Mouse (Mus musculus) forebrain, embryonic 11.5 days (tissue): ENCODE measurements at regions not wholly inside any gene's neighbourhood (a gene's known extent, or its start where the extent isn't known, plus 50 kb on each side); places are given as distances from the start of the nearest gene placed in this dataset.
"Not testable (repeated sequence)": the region's sequence is repeated elsewhere in the genome, so short reads cannot be mapped to it uniquely, and the experiment has no call there.

Experiments used
- ATAC-seq: fragments of 200-750 bp; cut with Nextera tagmentation; replicated peaks from 2 replicates; pipeline ENCODE4 v1.8.0; 2017; ENCODE audit warnings: moderate TSS enrichment; ENCODE audit not compliant: low FRiP score
- DNase-seq: peaks from one replicate; pipeline ENCODE4 v3.0.0-alpha.2; 2017; ENCODE audit warnings: low spot score
- H3K27ac ChIP-seq: fragments of 300-500 bp; sonication (generic); 2 replicates; pipeline ENCODE4 v1.5.1; 2014; ENCODE audit warnings: low read depth, low read length
- H3K27me3 ChIP-seq: fragments of 300-500 bp; sonication (generic); 2 replicates; pipeline ENCODE4 v1.6.1; 2014; ENCODE audit warnings: mild to moderate bottlenecking, low read length, mixed read lengths; ENCODE audit not compliant: control insufficient read depth, insufficient read depth
- H3K36me3 ChIP-seq: fragments of 300-500 bp; sonication (generic); 2 replicates; pipeline ENCODE4 v1.6.1; 2014; ENCODE audit warnings: mild to moderate bottlenecking, low read length, moderate library complexity, mixed read lengths; ENCODE audit not compliant: control insufficient read depth, insufficient read depth
- H3K4me1 ChIP-seq: fragments of 300-500 bp; sonication (generic); replicated peaks from 2 replicates; pipeline ENCODE4 v1.6.1; 2014; ENCODE audit warnings: low read length, mixed read lengths; ENCODE audit not compliant: control insufficient read depth, insufficient read depth
- H3K4me2 ChIP-seq: fragments of 300-500 bp; sonication (generic); 2 replicates; pipeline ENCODE4 v1.6.1; 2014; ENCODE audit warnings: low read depth, mild to moderate bottlenecking, low read length, moderate library complexity, mixed read lengths; ENCODE audit not compliant: severe bottlenecking
- H3K4me3 ChIP-seq: fragments of 300-500 bp; sonication (generic); 2 replicates; pipeline ENCODE4 v1.5.1; 2014; ENCODE audit warnings: low read depth, low read length
- H3K9ac ChIP-seq: fragments of 300-500 bp; sonication (generic); 2 replicates; pipeline ENCODE4 v1.6.1; 2014; ENCODE audit warnings: low read length
- H3K9me3 ChIP-seq: fragments of 300-500 bp; sonication (generic); 2 replicates; pipeline ENCODE4 v1.6.1; 2016; ENCODE audit warnings: low read length, mixed read lengths; ENCODE audit not compliant: control insufficient read depth
- WGBS: fragments of 180-500 bp; shearing (Covaris S2); extraction: QIAGEN DNeasy Blood & Tissue Kit; methylation state at CpG from one replicate; pipeline ENCODE4 v1.1.7; 2014; 5-methylcytosine and 5-hydroxymethylcytosine counted together

DNA sequence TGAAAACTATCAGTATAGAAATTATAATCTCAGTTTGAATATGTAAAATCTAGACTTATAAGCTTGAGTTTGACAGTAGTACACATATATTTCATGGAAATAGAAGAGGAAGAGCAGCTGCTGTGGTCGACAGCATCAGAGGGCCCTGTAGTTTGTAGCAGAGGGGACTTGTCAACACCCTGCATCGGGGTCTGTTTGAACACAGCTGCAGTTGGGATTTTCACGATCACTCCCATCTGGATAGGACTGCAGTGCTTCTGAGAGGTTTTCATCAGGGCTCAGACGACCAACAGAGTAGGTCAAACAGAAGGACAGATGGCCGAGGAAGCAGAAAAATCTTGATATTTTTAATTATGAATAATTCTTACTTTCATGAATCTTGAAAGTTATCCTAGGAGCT is 523.8 kb downstream of the Tpm3-rs7 start:
- H3K4me1 ChIP-seq = no peaks in the 10 kb centered on the region
- ATAC-seq (no peak), DNase-seq (no peak)
- no peaks in the 10 kb centered on the region for H3K27me3 ChIP-seq
- no peak overlapping the region for H3K9ac ChIP-seq
- H3K4me2 ChIP-seq = no peak overlapping the region
- no peak overlapping the region for H3K4me3 ChIP-seq
- no peaks in the 10 kb centered on the region for H3K9me3 ChIP-seq
- WGBS = 87% methylated on average over 5 of the region's 5 CpGs
- H3K27ac ChIP-seq = no peak overlapping the region
- no peaks in the 10 kb centered on the region for H3K36me3 ChIP-seq

DNA sequence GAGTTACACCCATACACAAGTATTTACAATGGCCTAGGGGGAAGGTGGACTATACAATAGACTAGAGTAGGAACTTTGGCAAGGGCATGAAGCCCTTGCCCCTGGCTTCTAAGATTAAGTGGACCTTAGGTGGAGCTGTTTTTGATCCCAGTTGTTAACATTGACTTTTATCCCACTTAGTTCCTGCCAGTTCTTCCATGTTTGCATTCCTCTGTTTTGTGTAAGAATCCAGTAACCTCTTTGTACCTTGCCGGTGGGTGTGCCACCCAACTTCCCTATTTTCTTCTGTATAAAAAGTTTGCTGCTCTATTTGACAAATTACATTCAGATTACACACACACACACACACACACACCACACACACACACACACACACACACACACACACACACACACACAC is 533.4 kb downstream of the Tpm3-rs7 start:
- H3K9me3 ChIP-seq, ATAC-seq, H3K36me3 ChIP-seq, H3K27me3 ChIP-seq, H3K4me2 ChIP-seq, H3K4me3 ChIP-seq, DNase-seq, H3K4me1 ChIP-seq, H3K27ac ChIP-seq, H3K9ac ChIP-seq: not testable (repeated sequence)
- WGBS = 90% methylated on average over 1 of the region's 1 CpGs

DNA sequence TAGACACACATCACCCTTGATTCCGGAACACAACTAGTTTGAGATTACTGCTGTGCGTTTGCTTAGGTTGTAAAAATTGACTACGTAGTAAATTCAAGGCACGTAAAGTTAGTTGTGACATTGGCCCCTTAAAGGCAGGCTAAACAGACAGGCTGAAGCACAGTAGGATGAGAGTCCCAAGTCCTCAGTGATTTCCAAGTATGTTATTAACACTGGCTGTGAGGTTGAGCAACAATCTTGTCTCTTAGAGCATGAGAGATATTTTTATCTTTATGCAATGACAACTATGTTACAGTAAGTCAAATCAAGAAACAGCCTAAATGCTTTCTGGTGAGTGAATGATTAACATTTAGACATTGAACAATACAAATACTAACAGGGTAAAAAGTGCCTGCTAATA is 538.6 kb downstream of the Tpm3-rs7 start:
- Histone ChIP-seq H3K27me3 (no peaks in the 10 kb centered on the region), H3K4me1 (no peaks in the 10 kb centered on the region), H3K4me2 (no peak overlapping the region), H3K36me3 (no peaks in the 10 kb centered on the region), H3K27ac (no peak overlapping the region), H3K9ac (no peak overlapping the region), H3K4me3 (no peak overlapping the region), H3K9me3 (no peaks in the 10 kb centered on the region)
- no peak for DNase-seq
- no peak for ATAC-seq
- 96% methylated on average over 4 of the region's 4 CpGs for WGBS

DNA sequence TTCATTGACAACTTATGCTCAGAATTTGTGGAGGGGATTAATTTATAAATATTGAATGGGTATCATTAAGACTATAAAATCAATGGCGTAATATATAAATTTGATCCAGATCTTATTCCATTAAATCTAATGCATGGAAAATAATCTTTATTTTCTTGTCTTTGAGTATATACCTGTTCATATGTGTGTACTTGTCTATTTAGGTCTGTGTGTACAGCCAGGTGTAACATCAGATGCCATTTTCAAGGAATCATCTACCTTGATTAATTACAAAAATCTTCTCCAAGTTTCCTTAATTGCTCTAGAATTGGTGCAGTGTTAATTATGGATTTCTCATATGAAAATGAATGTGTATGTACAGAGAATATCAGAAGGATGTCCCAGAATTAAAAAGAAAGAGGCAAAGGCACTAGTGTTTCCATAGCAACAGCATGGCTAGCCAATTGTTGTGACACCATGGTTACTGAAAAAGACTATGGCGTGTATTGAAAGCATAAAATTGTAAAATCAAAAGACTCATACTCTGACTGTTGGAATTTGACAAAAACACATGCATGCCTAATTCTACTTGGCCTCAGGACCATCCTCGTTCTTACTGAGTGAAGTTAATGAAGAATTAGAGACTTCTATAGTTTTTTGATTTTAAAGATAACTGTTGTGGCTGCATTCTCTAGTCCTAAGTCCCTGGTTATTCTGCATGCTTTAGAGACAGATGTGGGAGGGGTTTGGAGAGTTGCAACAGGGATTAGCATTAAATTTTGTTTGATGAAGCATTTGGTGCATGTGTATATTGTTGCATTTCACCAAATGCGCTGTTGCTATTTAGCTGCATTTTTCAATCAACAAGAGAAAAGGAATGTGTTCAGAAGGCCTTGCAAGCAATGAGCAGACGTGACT is 553.0 kb downstream of the Tpm3-rs7 start:
- no peak overlapping the region for H3K27ac ChIP-seq
- H3K9ac ChIP-seq = no peak overlapping the region
- no peaks in the 10 kb centered on the region for H3K27me3 ChIP-seq
- H3K36me3 ChIP-seq = no peaks in the 10 kb centered on the region
- DNase-seq = no peak
- H3K4me1 ChIP-seq = no peaks in the 10 kb centered on the region
- 72% methylated on average over 5 of the region's 5 CpGs for WGBS
- 0 out of 2 replicates have a peak, but pooled peaks have one; percentile 36 for ATAC-seq
- no peaks in the 10 kb centered on the region for H3K9me3 ChIP-seq
- H3K4me3 ChIP-seq = no peak overlapping the region
- no peak overlapping the region for H3K4me2 ChIP-seq

DNA sequence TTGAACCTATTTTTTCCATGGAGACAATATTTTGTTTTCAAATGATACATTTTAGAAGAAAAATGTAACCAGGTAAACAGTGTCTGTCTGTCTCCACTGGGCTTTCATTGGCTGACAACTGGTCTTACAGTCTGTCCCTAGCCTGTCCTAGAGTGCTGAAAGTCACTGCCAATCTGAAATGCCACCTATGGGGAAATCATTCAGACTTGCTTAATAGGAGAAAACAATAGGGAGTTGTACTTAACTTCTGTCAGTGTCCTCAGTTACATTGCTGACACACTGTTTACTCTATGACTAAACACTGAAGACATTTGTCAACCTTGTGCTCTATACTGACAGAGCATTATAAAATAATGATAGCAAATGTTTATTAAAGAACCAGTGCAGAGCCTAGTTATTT is 569.2 kb downstream of the Tpm3-rs7 start:
- no peak overlapping the region for H3K4me2 ChIP-seq
- no peak for DNase-seq

DNA sequence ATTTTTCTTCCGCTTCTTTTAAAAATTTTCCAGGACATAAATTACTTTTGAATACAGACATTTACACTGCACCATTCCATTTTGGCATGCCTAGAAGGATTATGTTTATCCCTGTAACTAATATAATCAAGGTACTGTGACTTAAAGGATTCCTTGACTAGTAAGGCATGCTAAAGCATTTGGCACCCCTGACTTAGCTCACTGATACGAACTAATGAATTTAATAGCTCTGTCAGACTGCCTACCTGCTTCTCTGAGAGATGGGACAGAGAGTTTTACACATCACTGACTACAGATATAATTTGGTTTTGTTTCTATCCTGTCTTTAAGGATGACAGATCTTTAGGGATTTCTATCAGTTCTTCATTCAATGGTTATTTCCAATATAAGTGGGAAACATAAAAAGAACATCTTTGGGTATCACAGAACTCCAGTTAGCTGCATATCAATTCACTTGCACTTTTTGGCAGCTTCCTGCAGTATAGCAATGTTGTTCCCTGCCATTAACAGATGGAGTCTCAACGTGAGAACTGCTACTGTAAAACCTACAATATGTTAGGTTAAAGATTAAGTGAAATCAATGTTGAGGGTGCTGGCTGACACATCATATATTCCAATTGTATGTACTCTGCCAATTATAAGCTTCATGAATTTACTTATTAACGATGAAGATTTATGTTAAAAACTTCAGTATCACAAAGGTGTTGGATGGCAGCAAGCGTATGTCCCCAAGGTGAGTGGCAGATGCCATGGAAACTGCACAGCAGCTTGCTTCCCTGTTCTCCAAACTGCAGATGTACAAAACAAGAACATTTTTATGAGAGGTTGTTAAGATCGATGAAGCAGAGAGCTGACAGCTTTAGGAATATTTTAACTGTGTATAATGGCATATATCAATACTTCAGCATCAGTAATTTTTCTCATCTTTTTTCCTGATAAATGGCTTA is 572.8 kb downstream of the Tpm3-rs7 start:
- Histone ChIP-seq H3K9me3 (no peaks in the 10 kb centered on the region), H3K36me3 (no peaks in the 10 kb centered on the region), H3K4me3 (no peak overlapping the region), H3K4me2 (no peak overlapping the region), H3K9ac (no peak overlapping the region), H3K27ac (no peak overlapping the region), H3K4me1 (no peaks in the 10 kb centered on the region), H3K27me3 (no peaks in the 10 kb centered on the region)
- ATAC-seq (no peak), DNase-seq (no peak)
- 87% methylated on average over 6 of the region's 6 CpGs for WGBS

More for the DNA sequence above, 569.2 kb downstream of the Tpm3-rs7 start:
- Histone ChIP-seq H3K36me3 (no peaks in the 10 kb centered on the region), H3K27ac (no peak overlapping the region), H3K4me3 (no peak overlapping the region), H3K9ac (no peak overlapping the region), H3K27me3 (no peaks in the 10 kb centered on the region), H3K4me1 (no peaks in the 10 kb centered on the region), H3K9me3 (no peaks in the 10 kb centered on the region)
- ATAC-seq = no peak

DNA sequence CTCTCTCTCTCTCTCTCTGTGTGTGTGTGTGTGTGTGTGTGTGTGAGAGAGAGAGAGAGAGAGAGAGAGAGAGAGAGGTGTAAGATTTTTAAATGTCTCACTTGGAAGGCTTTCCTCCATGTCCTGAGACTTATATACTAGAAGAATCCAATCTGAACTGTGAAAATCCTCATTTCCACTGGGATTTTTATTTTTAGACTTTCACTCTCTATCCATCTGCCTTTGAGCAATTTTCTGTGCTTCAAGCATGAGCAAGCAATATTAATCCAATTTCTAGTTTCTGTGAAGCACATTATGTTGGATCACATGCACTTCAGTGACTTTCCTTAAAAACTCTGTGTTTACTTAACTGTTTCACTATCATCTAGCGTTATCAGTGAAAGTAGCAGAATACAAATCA is 616.4 kb downstream of the Tpm3-rs7 start:
- WGBS = 63% methylated on average over 1 of the region's 1 CpGs
- Histone ChIP-seq H3K36me3 (no peaks in the 10 kb centered on the region), H3K9me3 (no peaks in the 10 kb centered on the region), H3K4me2 (no peak overlapping the region), H3K27ac (no peak overlapping the region), H3K9ac (no peak overlapping the region), H3K4me3 (no peak overlapping the region), H3K27me3 (no peaks in the 10 kb centered on the region), H3K4me1 (no peaks in the 10 kb centered on the region)
- DNase-seq (no peak), ATAC-seq (no peak)

DNA sequence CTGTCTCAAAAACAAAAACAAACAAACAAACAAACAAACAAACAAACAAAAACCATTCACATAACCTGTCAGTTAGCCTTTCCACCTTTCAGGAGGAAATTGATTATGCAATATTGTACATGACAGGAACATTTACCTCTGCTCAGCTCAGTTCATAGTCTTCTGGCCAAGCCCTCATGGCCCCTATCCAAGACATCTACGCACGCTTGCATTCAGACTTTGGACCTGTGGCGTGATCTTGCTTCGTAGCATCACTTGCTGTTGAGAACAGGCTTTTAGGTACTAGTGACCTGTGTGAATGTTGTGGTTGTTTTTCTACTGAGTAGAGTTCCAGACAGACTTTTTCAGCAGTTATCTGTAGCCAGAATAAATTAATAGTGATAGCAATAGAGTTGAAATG is 619.4 kb downstream of the Tpm3-rs7 start:
- no peak for ATAC-seq
- no peak overlapping the region for H3K4me3 ChIP-seq

More for the DNA sequence above, 619.4 kb downstream of the Tpm3-rs7 start:
- H3K4me2 ChIP-seq = no peak overlapping the region
- WGBS = 93% methylated on average over 4 of the region's 4 CpGs
- no peaks in the 10 kb centered on the region for H3K4me1 ChIP-seq
- H3K27me3 ChIP-seq = no peaks in the 10 kb centered on the region
- no peak overlapping the region for H3K27ac ChIP-seq
- H3K36me3 ChIP-seq = no peaks in the 10 kb centered on the region
- no peak overlapping the region for H3K9ac ChIP-seq
- no peak for DNase-seq
- H3K9me3 ChIP-seq = no peaks in the 10 kb centered on the region
